Mouse (Mus musculus) limb, embryonic 14.5 days (tissue): ENCODE data around the gene Nav2. TPM values are rescaled to one million over a fixed set of nuclear protein-coding genes. Genes with fewer than 3 reads are reported as not detected.

ENCODE experiments used
- ATAC-seq: fragments of 200-750 bp; cut with Nextera tagmentation; 2 replicates; pipeline ENCODE4 v1.8.0; 2017; ENCODE audit warnings: low read depth, moderate number of reproducible peaks, moderate TSS enrichment; ENCODE audit not compliant: low FRiP score
- DNase-seq: peaks from one replicate; pipeline ENCODE4 v3.0.0-alpha.2; 2015; ENCODE audit warnings: low spot score
- H3K27ac ChIP-seq: fragments of 300-500 bp; sonication (generic); replicated peaks from 2 replicates; pipeline ENCODE4 v1.5.1; 2014; ENCODE audit warnings: low read depth, mild to moderate bottlenecking, low read length, moderate library complexity, mixed read lengths
- H3K27me3 ChIP-seq: fragments of 300-500 bp; sonication (generic); 2 replicates; pipeline ENCODE4 v1.6.1; 2014; ENCODE audit warnings: low read length, mixed read lengths; ENCODE audit not compliant: control insufficient read depth, insufficient read depth
- H3K36me3 ChIP-seq: fragments of 300-500 bp; sonication (generic); 2 replicates; pipeline ENCODE4 v1.6.1; 2014; ENCODE audit warnings: mild to moderate bottlenecking, low read length, moderate library complexity, mixed read lengths; ENCODE audit not compliant: control insufficient read depth, insufficient read depth
- H3K4me1 ChIP-seq: fragments of 300-500 bp; sonication (generic); 2 replicates; pipeline ENCODE4 v1.6.1; 2014; ENCODE audit warnings: antibody characterized with exemption, low read length, mixed read lengths; ENCODE audit not compliant: control insufficient read depth, insufficient read depth
- H3K4me2 ChIP-seq: fragments of 300-500 bp; sonication (generic); replicated peaks from 2 replicates; pipeline ENCODE4 v1.6.1; 2014; ENCODE audit warnings: low read depth, mild to moderate bottlenecking, low read length, moderate library complexity; ENCODE audit not compliant: severe bottlenecking
- H3K4me3 ChIP-seq: fragments of 300-500 bp; sonication (generic); replicated peaks from 2 replicates; pipeline ENCODE4 v1.5.1; 2014; ENCODE audit warnings: low read length
- H3K9ac ChIP-seq: fragments of 300-500 bp; sonication (generic); 2 replicates; pipeline ENCODE4 v1.6.1; 2014; ENCODE audit warnings: mild to moderate bottlenecking, low read depth, low read length, moderate library complexity; ENCODE audit not compliant: severe bottlenecking
- H3K9me3 ChIP-seq: fragments of 300-500 bp; sonication (generic); 2 replicates; pipeline ENCODE4 v1.6.1; 2016; ENCODE audit warnings: low read length; ENCODE audit not compliant: control insufficient read depth
- POLR2A ChIP-seq: fragments of 200-500 bp; IDR thresholded peaks from 2 replicates; pipeline ENCODE4 v1.8.0; 2012; ENCODE audit warnings: inconsistent platforms, mild to moderate bottlenecking, moderate library complexity, borderline replicate concordance; ENCODE audit not compliant: insufficient read depth, insufficient read length; ENCODE audit errors: extremely low read depth
- WGBS: fragments of 180-500 bp; shearing (Covaris S2); extraction: QIAGEN DNeasy Blood & Tissue Kit; methylation state at CpG from one replicate; pipeline ENCODE4 v1.1.7; 2014; 5-methylcytosine and 5-hydroxymethylcytosine counted together
- polyA plus RNA-seq, 2 experiments: library from polyadenylated mRNA; depleted of rRNA in 1 of 2; stranded (reverse) in 1 of 2; unstranded in 1 of 2; fragments of >200 nt; fragmentation: Nextera tagmentation in 1 of 2; extraction: Ambion mirVana in 1 of 2; gene quantifications; 2 replicates each; pipeline versions ENCODE4 v1.2.1 to v1.2.3; 2012 to 2014

Nav2 gene
- polyA plus RNA-seq, 2 experiments: 15.8 to 16.8 TPM

DNA sequence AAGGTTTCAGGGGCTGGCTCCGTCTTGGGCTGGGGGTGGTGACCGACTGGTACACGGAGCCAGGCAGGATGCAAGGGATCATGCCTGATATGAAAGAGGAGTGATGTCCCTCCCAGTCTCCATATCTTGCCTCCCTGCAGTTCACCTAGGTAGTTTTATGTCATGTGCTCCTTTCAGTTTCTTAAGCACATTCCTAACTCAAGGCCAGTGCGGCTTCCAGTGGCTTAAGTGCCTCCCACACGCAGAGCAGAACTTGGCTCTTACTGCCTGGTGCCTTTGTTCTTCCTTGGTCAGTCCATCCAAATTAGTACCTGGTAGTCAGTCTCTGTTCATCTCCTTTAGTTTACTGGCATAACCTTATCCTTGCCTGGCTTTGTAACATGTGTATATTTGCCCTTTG is 371.9 kb downstream of the Nav2 start:
- Histone ChIP-seq H3K27ac (no peak overlapping the region), H3K9ac (no peak overlapping the region), H3K4me3 (no peak overlapping the region), H3K4me1 (0 out of 2 replicates have a peak, but pooled peaks cover 3% of the 10 kb centered on the region), H3K27me3 (no peaks in the 10 kb centered on the region), H3K4me2 (no peak overlapping the region), H3K36me3 (no peaks in the 10 kb centered on the region), H3K9me3 (no peaks in the 10 kb centered on the region)
- no peak for TF ChIP-seq POLR2A
- DNase-seq (no peak), ATAC-seq (no peak)
- 87% methylated on average over 5 of the region's 5 CpGs for WGBS

DNA sequence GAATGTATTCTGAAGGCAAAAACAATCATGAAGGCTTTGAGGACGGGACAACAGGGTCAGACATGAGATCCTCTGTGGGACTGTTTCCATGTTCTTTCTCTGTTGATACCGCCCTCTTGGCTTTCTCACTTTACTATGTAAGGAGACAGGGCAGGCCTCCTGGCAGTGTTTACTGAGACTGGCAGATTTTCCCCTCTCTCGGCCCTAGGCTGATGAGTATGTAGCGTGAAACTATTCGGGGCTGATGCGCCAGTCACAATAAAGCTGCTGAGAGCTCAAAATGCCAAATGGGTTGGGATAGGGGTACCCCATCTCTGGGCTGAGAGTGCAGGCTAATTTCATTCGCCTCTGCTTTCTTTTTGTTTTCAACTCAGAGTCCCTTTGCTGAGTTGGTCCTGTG is 373.9 kb downstream of the Nav2 start:
- Histone ChIP-seq H3K4me3 (no peak overlapping the region), H3K4me2 (no peak overlapping the region), H3K27ac (no peak overlapping the region), H3K36me3 (no peaks in the 10 kb centered on the region), H3K4me1 (0 out of 2 replicates have a peak, but pooled peaks cover 3% of the 10 kb centered on the region), H3K9ac (no peak overlapping the region), H3K9me3 (no peaks in the 10 kb centered on the region), H3K27me3 (no peaks in the 10 kb centered on the region)
- no peak for DNase-seq
- WGBS: 81% methylated on average over 7 of the region's 7 CpGs
- no peak for TF ChIP-seq POLR2A
- ATAC-seq: no peak

- H3K36me3 ChIP-seq: no peaks in the 10 kb centered on the region
- ATAC-seq (no peak), DNase-seq (no peak)
- no peak overlapping the region for H3K4me2 ChIP-seq
- 0 out of 2 replicates have a peak, but pooled peaks cover 3% of the 10 kb centered on the region for H3K4me1 ChIP-seq
- H3K9ac ChIP-seq: no peak overlapping the region
- H3K27me3 ChIP-seq: no peaks in the 10 kb centered on the region
- H3K4me3 ChIP-seq: no peak overlapping the region
- no peak overlapping the region for H3K27ac ChIP-seq
- no peaks in the 10 kb centered on the region for H3K9me3 ChIP-seq
- WGBS: 54% methylated on average over 11 of the region's 11 CpGs
- no peak for TF ChIP-seq POLR2A
Measured at GRCm38 (mm10) chr7:49283507-49284361, 375.2 kb downstream of the Nav2 start.

GRCm38 (mm10) chr7:49288186-49288585 is 379.7 kb downstream of the Nav2 start:
- ATAC-seq (no peak), DNase-seq (no peak)
- no peaks in the 10 kb centered on the region for H3K9me3 ChIP-seq
- H3K4me2 ChIP-seq: no peak overlapping the region
- no peak overlapping the region for H3K27ac ChIP-seq
- H3K4me1 ChIP-seq: 0 out of 2 replicates have a peak, but pooled peaks cover 3% of the 10 kb centered on the region
- H3K9ac ChIP-seq: no peak overlapping the region
- TF ChIP-seq POLR2A: no peak
- no peaks in the 10 kb centered on the region for H3K27me3 ChIP-seq
- H3K4me3 ChIP-seq: no peak overlapping the region
- 47% methylated on average over 8 of the region's 8 CpGs for WGBS
- H3K36me3 ChIP-seq: no peaks in the 10 kb centered on the region

DNA sequence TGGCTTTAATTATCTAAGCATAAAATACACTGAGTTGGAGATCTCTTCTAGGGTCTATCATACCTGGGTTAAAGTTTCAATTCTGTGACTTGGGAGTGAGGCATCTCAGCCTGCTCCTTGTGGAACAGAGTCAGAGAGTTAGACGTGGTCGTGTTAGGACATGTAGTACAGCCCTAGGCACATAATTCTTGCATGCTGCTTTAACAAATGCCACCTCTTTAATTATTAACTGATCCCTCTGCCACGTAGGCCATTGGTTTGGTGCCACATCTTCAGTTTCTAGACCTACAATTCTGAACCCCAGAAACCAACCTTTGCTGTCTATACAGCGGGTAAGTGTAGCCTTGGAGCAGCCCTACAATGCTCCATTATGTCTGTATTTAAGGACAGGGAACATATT is 381.8 kb downstream of the Nav2 start:
- ATAC-seq (no peak), DNase-seq (no peak)
- H3K4me3 ChIP-seq: no peak overlapping the region
- no peak overlapping the region for H3K9ac ChIP-seq
- H3K27me3 ChIP-seq: no peaks in the 10 kb centered on the region
- 0 out of 2 replicates have a peak, but pooled peaks cover under 1% of the 10 kb centered on the region for H3K4me1 ChIP-seq
- no peak overlapping the region for H3K27ac ChIP-seq
- H3K9me3 ChIP-seq: no peaks in the 10 kb centered on the region
- no peaks in the 10 kb centered on the region for H3K36me3 ChIP-seq
- H3K4me2 ChIP-seq: no peak overlapping the region
- 82% methylated on average over 4 of the region's 4 CpGs for WGBS
- no peak for TF ChIP-seq POLR2A
